Mouse (Mus musculus) stomach, postnatal 0 days (tissue): Measurements from ENCODE around the gene Rabif. TPM values are rescaled to one million over a fixed set of nuclear protein-coding genes. Genes with fewer than 3 reads are reported as not detected.

Source experiments
- ATAC-seq: fragments of 200-750 bp; cut with Nextera tagmentation; 2 replicates; pipeline ENCODE4 v1.8.0; 2017; ENCODE audit not compliant: low FRiP score, low TSS enrichment
- DNase-seq: peaks from one replicate; pipeline ENCODE4 v3.0.0-alpha.2; 2016; ENCODE audit warnings: low spot score
- H3K27ac ChIP-seq: fragments of 300-500 bp; sonication (generic); replicated peaks from 2 replicates; pipeline ENCODE4 v1.5.1; 2014; ENCODE audit warnings: mild to moderate bottlenecking, control low read depth
- H3K27me3 ChIP-seq: fragments of 300-500 bp; sonication (generic); 2 replicates; pipeline ENCODE4 v1.6.1; 2014; ENCODE audit warnings: low read length; ENCODE audit not compliant: control insufficient read depth, insufficient read depth
- H3K36me3 ChIP-seq: fragments of 300-500 bp; sonication (generic); 2 replicates; pipeline ENCODE4 v1.6.1; 2014; ENCODE audit warnings: low read length, mixed read lengths; ENCODE audit not compliant: control insufficient read depth, insufficient read depth
- H3K4me1 ChIP-seq: fragments of 300-500 bp; sonication (generic); replicated peaks from 2 replicates; pipeline ENCODE4 v1.6.1; 2014; ENCODE audit warnings: antibody characterized with exemption; ENCODE audit not compliant: control insufficient read depth, insufficient read depth
- H3K4me2 ChIP-seq: fragments of 300-500 bp; sonication (generic); replicated peaks from 2 replicates; pipeline ENCODE4 v1.6.1; 2014; ENCODE audit warnings: low read depth, mild to moderate bottlenecking, control low read depth, moderate library complexity
- H3K4me3 ChIP-seq: fragments of 300-500 bp; sonication (generic); 2 replicates; pipeline ENCODE4 v1.5.1; 2014; ENCODE audit warnings: low read depth, low read length, control low read depth
- H3K9ac ChIP-seq: fragments of 300-500 bp; sonication (generic); 2 replicates; pipeline ENCODE4 v1.6.1; 2014; ENCODE audit warnings: mild to moderate bottlenecking, low read length, control low read depth, mixed read lengths
- H3K9me3 ChIP-seq: fragments of 300-500 bp; sonication (generic); 2 replicates; pipeline ENCODE4 v1.6.1; 2016; ENCODE audit warnings: low read length; ENCODE audit not compliant: control insufficient read depth
- CTCF ChIP-seq: IDR thresholded peaks from 2 replicates; pipeline ENCODE4 v1.5.1; 2016; ENCODE audit warnings: antibody characterized with exemption, low read depth, mild to moderate bottlenecking, moderate library complexity
- EP300 ChIP-seq: optimal IDR thresholded peaks from 2 replicates; pipeline ENCODE3; 2016; ENCODE audit warnings: antibody characterized with exemption
- WGBS: fragments of 180-500 bp; shearing (Covaris S2); extraction: QIAGEN DNeasy Blood & Tissue Kit; methylation state at CpG from one replicate; pipeline ENCODE4 v1.1.7; 2014; 5-methylcytosine and 5-hydroxymethylcytosine counted together
- polyA plus RNA-seq: library from polyadenylated mRNA; unstranded; fragments of >200 nt; fragmentation: Nextera tagmentation; extraction: Ambion mirVana; gene quantifications from 2 replicates; pipeline ENCODE4 v1.2.1, GENCODE M21; 2015

Gene Rabif
- polyA plus RNA-seq, 1 experiment from 2014 or later: 31.4 TPM

DNA sequence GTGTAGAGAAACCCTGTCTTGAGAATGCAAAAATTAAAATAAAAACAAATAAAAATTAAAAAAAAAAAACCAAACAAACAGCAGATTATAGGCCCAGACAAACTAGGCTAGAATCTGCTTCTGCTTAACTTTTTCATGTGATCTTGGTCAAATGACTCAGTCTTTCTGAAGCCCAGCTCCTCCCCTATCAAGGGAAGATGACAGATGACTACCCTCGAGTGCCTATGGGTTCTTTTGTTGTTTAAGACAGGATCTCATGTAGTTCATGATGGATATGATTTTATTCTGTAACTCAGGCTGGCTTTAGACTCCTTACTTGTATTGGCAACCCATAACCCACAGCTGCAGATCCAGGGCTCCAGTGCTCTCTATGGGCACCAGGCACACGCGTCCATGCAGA is 57.4 kb downstream of the Rabif start:
- WGBS: 58% methylated on average over 3 of the region's 3 CpGs
- Histone ChIP-seq H3K4me2 (no peak overlapping the region), H3K27ac (no peak overlapping the region), H3K4me1 (peaks cover 2% of the 10 kb centered on the region; the same call in 1 of the 2 replicates), H3K9ac (no peak overlapping the region), H3K27me3 (no peaks in the 10 kb centered on the region), H3K9me3 (no peaks in the 10 kb centered on the region), H3K4me3 (no peak overlapping the region), H3K36me3 (no peaks in the 10 kb centered on the region)
- ATAC-seq (no peak), DNase-seq (no peak)
- no peak for TF ChIP-seq EP300
- no peak for TF ChIP-seq CTCF

DNA sequence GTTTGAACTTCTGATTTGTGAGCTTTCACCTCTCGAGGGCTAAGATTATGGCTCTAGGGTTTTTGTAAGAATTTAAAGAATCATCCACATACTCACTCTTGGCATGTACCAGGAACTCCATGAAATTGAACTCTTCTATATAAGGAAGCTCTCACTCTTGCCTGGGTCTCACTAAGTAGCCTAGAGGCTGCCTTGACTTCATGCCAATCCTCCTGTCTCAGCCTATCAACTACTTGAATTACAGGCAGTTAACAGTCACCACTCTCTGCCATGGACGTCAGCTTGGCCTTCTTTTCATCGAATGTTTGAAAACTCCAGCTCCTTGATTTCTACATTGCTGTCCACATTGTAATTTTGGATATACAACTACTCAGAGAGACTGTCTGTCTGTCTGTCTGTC is 57.9 kb downstream of the Rabif start:
- ATAC-seq (no peak), DNase-seq (no peak)
- Histone ChIP-seq H3K4me2 (no peak overlapping the region), H3K9ac (no peak overlapping the region), H3K36me3 (no peaks in the 10 kb centered on the region), H3K9me3 (no peaks in the 10 kb centered on the region), H3K27ac (no peak overlapping the region), H3K4me3 (no peak overlapping the region), H3K27me3 (no peaks in the 10 kb centered on the region), H3K4me1 (peaks cover 2% of the 10 kb centered on the region; the same call in 1 of the 2 replicates)
- TF ChIP-seq CTCF (no peak), EP300 (no peak)
- WGBS: 53% methylated on average over 3 of the region's 3 CpGs

DNA sequence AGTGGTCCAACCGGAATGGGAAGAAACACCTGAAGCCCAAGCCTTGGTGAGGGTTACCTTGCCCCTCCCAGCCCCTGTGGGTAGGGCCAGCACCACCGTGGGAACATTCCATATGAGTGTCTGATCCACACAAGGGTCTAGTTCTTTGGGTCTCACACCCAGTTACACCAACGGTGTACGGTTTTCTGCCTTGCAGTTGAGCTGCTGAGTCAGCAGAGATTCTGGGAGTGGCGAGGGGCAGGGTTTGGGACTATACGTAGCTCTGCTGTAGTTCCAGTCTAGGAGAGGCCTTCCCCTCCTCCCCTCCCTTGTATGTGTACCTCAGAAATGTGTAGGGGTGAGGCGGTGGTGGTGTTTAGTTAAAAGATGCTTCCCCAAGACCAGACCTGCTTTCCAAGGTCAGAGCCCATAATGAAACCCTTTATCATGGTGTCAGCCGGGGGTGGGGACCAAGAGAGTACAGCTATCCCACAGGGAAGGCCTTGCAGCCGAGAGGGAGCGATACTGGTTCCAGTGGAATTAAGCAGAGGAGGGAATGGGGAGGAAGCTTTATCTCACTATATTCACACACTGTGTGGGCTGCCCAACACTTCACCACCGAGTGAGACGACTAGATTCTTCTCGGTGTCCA is 60.9 kb downstream of the Rabif start:
- 16% methylated on average over 13 of the region's 13 CpGs for WGBS
- Histone ChIP-seq H3K4me1 (peaks cover 2% of the 10 kb centered on the region; the same call in 1 of the 2 replicates), H3K9ac (0 out of 2 replicates have a peak overlapping the region, but pooled peaks have one; percentile 5), H3K27me3 (no peaks in the 10 kb centered on the region), H3K27ac (peak overlapping the region; percentile 95), H3K36me3 (no peaks in the 10 kb centered on the region), H3K4me2 (peak overlapping the region; percentile 89), H3K4me3 (no peak overlapping the region), H3K9me3 (no peaks in the 10 kb centered on the region)
- peak; percentile 91 for TF ChIP-seq EP300
- no peak for TF ChIP-seq CTCF
- ATAC-seq: peak; percentile 58
- DNase-seq: peak; percentile 71

DNA sequence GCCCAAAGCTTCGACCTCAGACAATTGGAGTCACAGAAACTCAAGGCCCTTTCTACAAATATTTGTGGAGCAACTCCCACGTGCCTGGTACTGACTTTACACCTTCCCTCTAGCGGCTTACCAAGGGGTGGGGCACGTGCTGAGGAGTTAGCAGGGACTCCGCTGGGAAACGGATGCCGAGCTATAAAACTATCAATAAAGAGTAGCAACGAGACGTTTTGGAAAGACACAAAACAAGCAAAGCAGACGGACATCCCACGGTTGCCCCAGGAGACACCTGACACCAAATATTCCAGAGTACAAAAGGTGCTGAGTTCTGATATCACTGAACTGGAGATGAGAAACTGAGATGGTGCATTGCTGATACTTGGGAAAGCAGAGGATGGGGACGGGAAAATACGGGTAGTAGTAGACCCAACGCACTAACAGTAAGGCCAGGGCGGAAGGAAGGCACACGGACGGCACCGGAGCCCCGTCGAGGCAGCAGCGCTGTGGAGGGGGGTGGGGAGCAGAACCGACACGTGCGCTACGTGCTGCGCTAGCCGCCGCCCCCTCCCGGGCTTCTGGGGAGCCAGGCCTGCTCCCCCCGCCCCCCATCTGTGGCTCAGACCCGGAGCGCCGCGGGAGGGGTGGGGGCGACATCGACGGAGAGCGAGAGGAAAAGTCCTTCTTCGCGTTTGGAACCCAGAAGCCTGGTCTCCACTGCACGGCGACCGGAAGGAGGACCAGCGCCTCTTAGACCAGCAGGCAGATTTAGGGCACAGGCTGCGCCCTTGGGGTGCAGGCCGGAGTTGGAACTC is 61.6 kb downstream of the Rabif start:
- DNase-seq: peak; percentile 69

DNA sequence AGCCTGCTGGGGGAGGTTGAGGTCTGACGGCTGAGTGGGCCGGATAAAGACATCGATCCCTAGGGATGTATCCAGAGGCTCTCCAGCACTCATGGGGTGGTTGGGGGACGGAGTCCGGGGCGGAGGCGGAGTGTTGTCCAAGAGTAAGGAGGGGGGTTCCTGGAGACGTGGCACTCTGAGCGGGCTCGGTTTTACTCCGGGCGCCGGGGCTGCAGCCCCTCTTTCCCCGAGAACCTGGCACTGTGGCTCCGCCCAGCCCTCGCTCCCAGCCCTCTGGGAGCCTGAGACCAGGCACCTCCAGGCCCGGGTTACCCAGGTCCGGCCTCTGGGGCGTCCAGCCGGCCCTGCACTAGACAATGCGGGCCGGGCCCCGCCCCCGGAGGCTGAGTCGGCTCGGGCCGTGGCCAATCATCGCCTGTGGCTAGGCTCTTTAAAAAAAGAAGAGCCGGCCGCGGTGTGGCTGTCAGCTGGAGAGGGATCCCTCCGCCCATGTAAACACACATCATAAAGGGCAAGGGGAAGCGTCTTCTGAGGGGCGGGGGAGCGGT is 62.3 kb downstream of the Rabif start:
- H3K36me3 ChIP-seq: no peaks in the 10 kb centered on the region
- no peaks in the 10 kb centered on the region for H3K27me3 ChIP-seq
- H3K4me2 ChIP-seq: peak overlapping the region; percentile 89
- H3K9ac ChIP-seq: peak overlapping the region; percentile 82
- peaks cover 2% of the 10 kb centered on the region; the same call in 1 of the 2 replicates for H3K4me1 ChIP-seq
- DNase-seq: peak; percentile 96
- peak overlapping the region; percentile 68 for H3K4me3 ChIP-seq
- ATAC-seq: peak; percentile 94
- under 1% methylated on average over 33 of the region's 35 CpGs for WGBS
- no peaks in the 10 kb centered on the region for H3K9me3 ChIP-seq
- TF ChIP-seq CTCF (no peak), EP300 (peak; percentile 85)
- H3K27ac ChIP-seq: peak overlapping the region; percentile 95

More for the DNA sequence above, 61.6 kb downstream of the Rabif start:
- peak overlapping the region; percentile 68 for H3K4me3 ChIP-seq
- 1% methylated on average over 44 of the region's 46 CpGs for WGBS
- H3K4me2 ChIP-seq: peak overlapping the region; percentile 89
- H3K27me3 ChIP-seq: no peaks in the 10 kb centered on the region
- peak overlapping the region; percentile 82 for H3K9ac ChIP-seq
- TF ChIP-seq CTCF (peak; percentile 34), EP300 (no peak)
- H3K36me3 ChIP-seq: no peaks in the 10 kb centered on the region
- peaks cover 2% of the 10 kb centered on the region; the same call in 1 of the 2 replicates for H3K4me1 ChIP-seq
- peak overlapping the region; percentile 95 for H3K27ac ChIP-seq
- no peaks in the 10 kb centered on the region for H3K9me3 ChIP-seq
- peak; percentile 12; the same call in 1 of the 2 replicates for ATAC-seq

Other genes starting within 250 kb of the Rabif start
- 2.7 and 5.0 TPM in 2 replicates for gene Myog, start 204.7 kb upstream of the Rabif start, polyA plus RNA-seq
- 2.8 TPM in 2 replicates for gene Ppfia4, start 161.7 kb upstream of the Rabif start, polyA plus RNA-seq
- 64.9 and 65.6 TPM in 2 replicates for gene Tmem183a, start 132.7 kb upstream of the Rabif start, polyA plus RNA-seq
- not detected in 2 replicates for gene 4933406M09Rik, start 108.7 kb upstream of the Rabif start, polyA plus RNA-seq
- 14.2 and 14.3 TPM in 2 replicates for gene Cyb5r1, start 89.1 kb upstream of the Rabif start, polyA plus RNA-seq
- 84.4 and 90.2 TPM in 2 replicates for gene Adipor1, start 79.3 kb upstream of the Rabif start, polyA plus RNA-seq
- 10.0 and 10.6 TPM in 2 replicates for gene Klhl12, start 39.1 kb upstream of the Rabif start, polyA plus RNA-seq
- not detected in 2 replicates for gene Mgat4e, start 55.0 kb downstream of the Rabif start, polyA plus RNA-seq
- gene Kdm5b, start 65.5 kb downstream of the Rabif start, polyA plus RNA-seq: 28.5 and 29.5 TPM in 2 replicates
- 0.50 and 0.58 TPM in 2 replicates for gene Syt2, start 152.0 kb downstream of the Rabif start, polyA plus RNA-seq